Mouse (Mus musculus) heart, postnatal 0 days (tissue): ENCODE results near the gene Cenpa.

ENCODE experiments used
- CTCF ChIP-seq: IDR thresholded peaks from 2 replicates; pipeline ENCODE4 v1.5.1; 2016; ENCODE audit warnings: antibody characterized with exemption, control low read depth, low read depth
- EP300 ChIP-seq: IDR thresholded peaks from 2 replicates; pipeline ENCODE4 v1.6.1; 2016; ENCODE audit warnings: antibody characterized with exemption, low read depth

- TF ChIP-seq CTCF (no peak), EP300 (no peak)
These were observed 638 bp downstream of the Cenpa start for GRCm38 (mm10) chr5:30667215-30667614.
